Mouse (Mus musculus): Measurements from ENCODE around the gene Bmp8a.
"Not testable (repeated sequence)": the region's sequence is repeated elsewhere in the genome, so short reads cannot be mapped to it uniquely, and the experiment has no call there.

Gene Bmp8a

GRCm38 (mm10) chr4:123331326-123331725, 11.7 kb downstream of the Bmp8a start:
- no peak for DNase-seq (ENCODE audit: low read depth)

GRCm38 (mm10) chr4:123328946-123329345, 14.1 kb downstream of the Bmp8a start:
- DNase-seq (ENCODE audit: low read depth): no peak

DNA sequence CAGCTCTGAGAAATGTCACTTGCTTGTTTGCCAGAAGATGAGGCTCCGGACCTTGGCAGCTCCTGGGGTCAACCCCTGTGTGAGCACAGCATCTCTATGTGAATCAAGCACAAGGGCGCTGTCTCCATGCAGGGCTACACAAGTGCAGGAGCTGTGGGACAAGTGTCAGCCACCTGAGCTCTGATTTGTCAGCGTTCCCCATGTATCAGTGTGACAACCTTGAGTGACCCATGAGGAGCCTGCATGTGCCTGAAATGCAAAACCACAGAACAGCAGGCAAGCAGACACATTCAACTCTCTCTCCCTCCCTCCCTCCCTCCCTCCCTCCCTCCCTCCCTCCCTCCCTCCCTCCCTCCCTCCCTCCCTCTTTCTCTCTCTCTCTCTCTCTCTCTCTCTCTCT, 15.4 kb downstream of the Bmp8a start:
- no peak for DNase-seq (ENCODE audit: low read depth)

GRCm38 (mm10) chr4:123326087-123326486, 17.0 kb downstream of the Bmp8a start:
- DNase-seq (ENCODE audit: low read depth): no peak

- DNase-seq (ENCODE audit: low read depth): no peak
Measured at GRCm38 (mm10) chr4:123323534-123323933, 19.5 kb downstream of the Bmp8a start, which contains the start of gene Oxct2a. Gene Oxct2a (minus strand): TSS chr4:123323634.

DNA sequence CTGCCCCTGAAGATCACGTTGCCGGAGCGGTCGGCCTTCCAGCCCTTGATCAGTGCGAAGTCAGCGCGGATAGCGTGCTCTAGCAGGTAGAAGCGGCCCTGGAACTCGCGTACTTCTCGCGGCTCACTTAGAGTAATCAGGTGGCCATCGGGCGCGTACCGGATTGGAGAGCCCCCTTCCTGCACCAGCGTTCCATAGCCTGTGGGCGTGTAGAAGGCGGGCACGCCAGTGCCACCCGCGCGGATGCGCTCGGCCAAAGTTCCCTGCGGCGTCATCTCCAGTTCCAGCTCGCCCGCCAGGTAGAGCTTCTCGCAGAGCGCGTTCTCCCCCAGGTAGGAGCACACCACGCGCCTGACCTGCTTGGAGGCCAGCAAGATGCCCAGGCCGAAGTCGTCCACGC, 20.1 kb downstream of the Bmp8a start:
- not testable (repeated sequence) for DNase-seq (ENCODE audit: low read depth)

- DNase-seq (ENCODE audit: low read depth): no peak
Measured at GRCm38 (mm10) chr4:123314497-123314896, 28.6 kb downstream of the Bmp8a start.

- DNase-seq (ENCODE audit: low read depth): no peak
Measured at GRCm38 (mm10) chr4:123313010-123313409, 30.0 kb downstream of the Bmp8a start.

DNA sequence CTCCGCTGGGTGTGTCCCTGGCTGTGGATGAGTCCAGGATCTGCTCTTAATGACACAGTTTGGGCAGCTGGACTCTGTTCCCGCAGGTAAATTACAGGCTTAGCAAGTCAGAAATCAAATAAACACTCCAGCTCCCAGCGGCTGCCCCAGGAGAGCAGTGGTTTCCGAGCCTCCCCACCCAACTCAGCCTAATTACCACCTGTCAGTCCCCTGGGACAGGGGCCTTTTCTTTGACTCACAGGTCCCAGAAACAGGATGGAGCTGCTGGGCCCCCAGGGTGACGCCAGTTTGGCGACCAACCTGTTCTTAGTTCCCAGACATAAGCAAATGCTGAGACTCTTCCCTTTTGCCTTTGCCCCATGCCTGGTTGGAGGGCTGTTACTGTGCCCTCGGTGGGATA, 31.2 kb downstream of the Bmp8a start:
- no peak for DNase-seq (ENCODE audit: low read depth)

DNA sequence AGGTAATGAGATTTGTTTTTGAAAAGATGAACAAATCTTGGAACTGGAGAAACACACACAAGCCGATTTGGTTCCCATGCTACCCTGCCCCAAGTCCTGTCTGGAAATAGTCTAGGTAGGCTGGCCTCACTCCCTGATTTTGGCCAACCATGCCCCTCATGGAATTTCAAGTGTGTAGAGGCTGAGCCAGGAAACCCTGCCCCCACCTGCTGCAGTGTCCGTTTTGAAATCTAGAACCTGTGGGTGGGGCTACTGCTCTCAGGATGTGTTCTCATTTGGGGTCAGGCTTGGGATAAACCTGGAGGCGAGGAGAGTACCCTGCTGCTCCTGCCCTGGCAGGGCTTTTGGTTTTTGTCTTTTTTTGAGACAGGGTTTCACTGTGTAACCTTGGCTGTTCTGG, 34.8 kb downstream of the Bmp8a start:
- no peak for DNase-seq (ENCODE audit: low read depth)

DNA sequence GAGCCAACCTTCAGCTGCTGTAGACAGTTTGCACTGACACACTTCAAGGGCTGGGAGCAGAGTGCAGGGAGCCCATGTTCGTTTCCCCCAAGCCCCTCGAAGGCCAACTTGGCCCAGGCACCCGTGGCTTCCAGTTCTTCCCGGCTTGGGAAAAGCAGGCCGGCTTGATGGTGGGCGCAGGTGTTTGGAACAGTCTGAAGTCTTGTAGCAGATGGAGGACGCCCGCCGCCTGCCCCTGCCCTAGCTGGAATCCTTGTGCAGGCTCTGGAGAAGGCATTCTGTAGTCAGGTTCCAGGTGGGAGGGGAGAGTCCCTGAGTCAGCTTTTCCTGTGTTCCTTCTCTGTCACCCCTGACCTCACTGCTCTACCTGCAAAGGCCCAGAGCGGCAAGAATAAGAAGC, 36.1 kb downstream of the Bmp8a start:
- DNase-seq (ENCODE audit: low read depth): no peak

GRCm38 (mm10) chr4:123305789-123306188, 37.3 kb downstream of the Bmp8a start:
- DNase-seq (ENCODE audit: low read depth): peak; percentile 71

GRCm38 (mm10) chr4:123298980-123299670, 43.9 kb downstream of the Bmp8a start:
- no peak for DNase-seq (ENCODE audit: low read depth)

GRCm38 (mm10) chr4:123298226-123298625, 44.8 kb downstream of the Bmp8a start:
- no peak for DNase-seq (ENCODE audit: low read depth)

DNA sequence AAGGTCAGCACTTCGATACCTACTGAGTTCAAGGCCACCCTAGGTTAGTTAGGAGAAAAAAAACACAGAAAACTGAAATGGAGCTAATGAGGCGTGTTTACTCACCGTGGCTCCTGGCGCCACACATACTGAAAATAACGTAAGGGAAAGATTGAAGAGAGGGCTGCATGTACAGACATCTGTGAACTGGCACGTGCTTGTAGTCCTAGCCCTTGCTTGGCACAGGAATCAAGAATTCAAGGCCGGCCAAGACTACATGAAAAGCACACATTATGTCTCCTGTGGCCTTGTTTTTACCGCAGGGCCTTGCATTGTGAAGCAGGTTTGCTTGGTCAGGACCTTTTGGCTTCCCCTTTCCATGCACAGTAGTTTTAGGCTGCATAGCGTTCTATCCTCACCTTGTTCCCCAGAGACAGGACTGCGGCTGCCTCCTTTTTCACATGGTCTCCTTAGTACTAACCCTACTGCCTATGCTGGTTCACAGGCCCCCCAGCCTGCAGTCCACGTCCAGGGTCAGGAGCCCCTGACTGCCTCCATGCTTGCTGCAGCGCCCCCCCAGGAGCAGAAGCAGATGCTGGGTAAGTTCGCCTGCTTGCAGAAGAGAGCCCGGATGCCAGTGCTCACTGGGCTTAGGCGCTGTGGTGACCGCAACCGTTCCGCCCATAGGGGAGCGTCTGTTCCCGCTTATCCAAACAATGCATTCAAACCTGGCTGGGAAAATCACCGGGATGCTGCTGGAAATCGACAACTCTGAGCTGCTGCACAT, 45.7 kb downstream of the Bmp8a start:
- DNase-seq (ENCODE audit: low read depth): no peak

DNA sequence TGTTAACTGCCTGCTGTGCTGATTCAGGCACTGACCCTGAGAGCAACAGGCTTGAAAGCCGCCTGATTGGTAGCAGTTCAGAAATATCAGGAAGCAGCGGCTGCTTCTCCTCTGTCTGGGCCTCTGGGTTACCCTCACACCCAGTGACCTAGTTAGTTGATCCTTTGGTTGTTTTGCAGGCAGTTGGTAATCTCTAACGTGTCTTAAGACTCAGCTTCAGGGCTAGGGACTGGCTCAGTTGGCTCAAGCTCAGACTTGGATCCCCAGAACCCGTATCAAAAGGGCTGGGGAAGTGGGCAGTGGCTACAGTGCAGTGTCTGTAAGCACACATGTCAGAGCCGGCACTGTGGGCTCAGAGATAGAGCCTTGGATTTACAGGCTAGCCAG, 46.9 kb downstream of the Bmp8a start:
- DNase-seq (ENCODE audit: low read depth): no peak

DNA sequence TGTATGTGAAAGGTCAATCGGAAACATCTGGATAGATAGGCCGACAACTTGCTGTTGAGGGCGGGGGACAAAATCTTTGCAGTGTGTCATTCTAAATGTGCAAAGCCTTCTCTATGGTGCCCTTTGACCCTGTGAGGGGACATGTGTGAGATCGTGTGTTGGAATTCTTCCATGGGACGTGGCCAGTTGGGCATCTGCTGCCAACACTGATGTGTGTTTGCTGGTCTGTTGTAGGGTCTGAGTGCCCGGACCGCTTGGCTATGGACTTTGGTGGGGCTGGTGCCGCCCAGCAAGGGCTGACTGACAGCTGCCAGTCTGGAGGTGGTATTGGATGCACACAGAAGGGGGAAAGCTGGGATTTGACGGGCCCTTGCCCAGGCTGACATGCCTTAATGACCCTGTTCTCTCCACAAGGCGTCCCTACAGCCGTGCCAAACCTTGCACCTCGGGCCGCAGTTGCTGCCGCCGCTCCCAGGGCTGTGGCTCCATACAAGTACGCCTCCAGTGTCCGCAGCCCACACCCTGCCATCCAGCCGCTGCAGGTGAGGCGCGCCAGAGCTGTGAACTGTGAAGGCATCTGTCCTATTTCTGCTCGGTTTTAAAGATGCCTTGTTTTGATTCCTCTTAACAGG, 47.4 kb downstream of the Bmp8a start:
- DNase-seq (ENCODE audit: low read depth): no peak

- not testable (repeated sequence) for DNase-seq (ENCODE audit: low read depth)
Measured at GRCm38 (mm10) chr4:123295026-123295425, 48.0 kb downstream of the Bmp8a start.

GRCm38 (mm10) chr4:123293661-123294443, 49.2 kb downstream of the Bmp8a start:
- DNase-seq (ENCODE audit: low read depth): no peak

DNA sequence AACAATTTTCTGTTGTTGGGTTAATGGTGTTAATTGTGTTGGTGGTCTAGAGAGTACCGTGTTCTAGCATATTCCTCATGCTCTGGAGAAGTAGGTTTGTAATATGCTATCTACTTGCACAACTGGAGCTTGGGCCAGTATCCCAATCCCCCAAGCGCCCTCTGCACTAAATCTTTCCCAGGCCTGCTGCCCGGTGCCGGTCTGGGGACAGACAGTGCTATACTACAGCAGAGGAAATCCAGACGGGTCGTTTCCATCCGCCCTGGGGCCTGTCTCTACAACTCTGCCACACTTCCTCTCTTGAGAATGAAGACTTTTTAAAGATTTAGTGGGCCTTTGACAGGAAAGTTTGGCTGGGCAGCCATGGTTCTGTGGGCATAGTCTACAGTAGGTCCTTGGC, 50.1 kb downstream of the Bmp8a start:
- no peak for DNase-seq (ENCODE audit: low read depth)

- no peak for DNase-seq (ENCODE audit: low read depth)
Measured at GRCm38 (mm10) chr4:123292390-123292789, 50.7 kb downstream of the Bmp8a start.

DNA sequence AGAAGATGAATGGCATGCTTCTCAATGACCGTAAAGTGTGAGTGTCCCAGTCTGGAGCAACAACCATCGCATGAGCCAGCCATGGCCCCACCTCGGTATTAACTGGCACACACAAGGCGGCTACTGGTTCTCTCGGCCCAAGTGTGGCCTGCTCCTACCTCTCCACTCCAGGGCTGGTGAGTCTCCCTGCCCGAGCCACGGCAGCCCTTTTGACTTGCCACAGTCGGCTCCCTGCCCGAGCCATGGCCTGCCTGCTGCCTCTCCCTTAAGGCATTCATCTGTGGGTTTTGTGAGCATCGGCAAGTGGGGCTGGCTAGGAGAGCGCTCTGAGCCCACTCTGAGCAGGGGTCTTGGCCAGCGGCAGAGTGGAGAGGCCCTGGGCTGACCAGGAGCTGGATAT, 54.0 kb downstream of the Bmp8a start:
- DNase-seq (ENCODE audit: low read depth): no peak
